Mouse (Mus musculus) layer of hippocampus, adult 11-12 months (tissue): ENCODE measurements around the gene Cbx1.

Source experiments
- DNase-seq: peaks from one replicate; pipeline ENCODE4 v3.0.0; 2022; ENCODE audit warnings: low spot score

Gene Cbx1

DNA sequence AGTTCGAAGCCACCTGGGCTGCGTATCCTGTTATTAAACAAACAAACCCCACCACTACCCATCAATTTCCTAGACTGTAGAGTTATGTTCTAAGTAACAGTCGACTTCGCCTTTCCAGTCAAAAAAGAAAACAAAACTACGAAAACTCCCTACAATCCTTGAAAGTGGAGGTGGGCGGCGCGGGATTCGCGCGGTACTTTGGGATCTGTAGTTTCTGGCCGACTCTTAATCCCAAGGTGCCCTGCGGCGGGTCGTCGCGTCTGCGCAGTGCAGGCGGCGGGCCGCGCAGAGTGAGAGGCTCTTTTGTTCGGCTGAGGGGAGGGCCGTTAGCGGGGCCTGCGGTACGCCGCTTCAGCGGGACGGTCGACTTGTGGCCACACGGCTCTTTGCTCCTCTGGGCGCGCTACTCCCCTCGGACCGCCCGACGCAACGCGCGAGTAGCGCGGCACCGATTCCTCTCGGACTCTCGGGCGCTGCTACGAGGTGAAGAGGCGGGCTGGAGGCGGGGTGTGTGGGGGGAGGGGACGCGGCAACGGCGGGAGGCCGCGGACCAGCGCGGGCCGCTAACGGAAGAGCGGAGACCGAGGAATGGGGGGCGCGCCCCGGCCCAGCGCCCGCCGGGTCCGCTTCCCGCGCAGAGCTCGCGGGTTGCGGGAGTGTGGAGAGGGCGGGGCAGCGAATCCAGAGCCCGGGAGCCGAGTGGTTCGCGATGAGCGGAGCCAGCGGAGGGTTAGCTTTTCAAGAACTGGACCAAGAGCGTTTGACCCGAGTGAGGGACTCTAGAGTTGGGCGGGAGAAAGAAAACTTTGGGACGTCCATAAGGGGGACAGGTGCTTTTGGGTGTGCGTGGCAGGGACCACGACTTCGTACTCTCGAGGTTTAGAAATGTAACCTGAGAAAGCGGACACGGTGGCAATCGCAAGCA, at the start of gene Cbx1:
Cbx1 (plus strand) TSS at position 257 of the 925 bp plus-strand sequence.
- peak; percentile 91 for DNase-seq

DNA sequence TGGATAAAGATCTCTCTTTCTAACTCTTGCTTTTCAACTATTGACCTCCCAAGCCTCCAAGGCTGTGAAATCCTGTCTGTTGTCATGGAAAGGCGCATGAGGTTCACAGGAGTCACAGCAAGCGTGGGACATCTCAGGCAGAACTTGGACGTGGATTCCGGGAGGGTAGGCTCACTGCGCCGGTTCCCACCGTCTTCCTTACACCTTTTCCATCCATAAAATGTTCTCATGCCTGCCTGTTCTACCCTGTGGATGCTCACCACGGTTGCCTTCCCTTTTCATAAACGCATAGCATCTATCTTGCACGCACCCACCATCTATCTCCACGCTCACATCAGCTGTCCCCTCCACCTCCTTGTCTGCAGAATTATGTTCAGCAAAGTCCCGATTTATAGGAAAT, 48.1 kb upstream of the Cbx1 start:
- no peak for DNase-seq

- no peak for DNase-seq
These were observed 46.9 kb upstream of the Cbx1 start for GRCm38 (mm10) chr11:96741995-96742394.

DNA sequence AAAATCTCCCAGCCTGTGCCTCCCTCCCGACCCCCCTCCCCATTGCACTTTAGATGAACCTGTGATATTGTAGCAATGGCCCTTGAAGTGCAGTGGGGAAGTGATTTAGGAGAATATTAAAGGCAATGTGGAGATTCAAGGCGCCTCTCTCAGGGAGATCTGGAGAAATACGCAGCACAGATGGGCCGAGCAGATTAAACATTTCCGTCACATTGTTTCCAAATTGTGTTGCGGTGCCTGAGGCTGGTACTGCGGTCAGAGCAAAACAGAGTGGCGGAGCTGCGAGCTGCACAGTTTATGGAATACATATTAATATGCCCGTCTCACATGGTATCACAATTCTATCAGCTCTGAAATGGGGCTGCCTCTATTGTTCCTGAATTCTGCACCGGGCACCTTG, 45.9 kb upstream of the Cbx1 start:
- no peak for DNase-seq

GRCm38 (mm10) chr11:96743891-96744290, 45.0 kb upstream of the Cbx1 start:
- DNase-seq, result no peak

DNA sequence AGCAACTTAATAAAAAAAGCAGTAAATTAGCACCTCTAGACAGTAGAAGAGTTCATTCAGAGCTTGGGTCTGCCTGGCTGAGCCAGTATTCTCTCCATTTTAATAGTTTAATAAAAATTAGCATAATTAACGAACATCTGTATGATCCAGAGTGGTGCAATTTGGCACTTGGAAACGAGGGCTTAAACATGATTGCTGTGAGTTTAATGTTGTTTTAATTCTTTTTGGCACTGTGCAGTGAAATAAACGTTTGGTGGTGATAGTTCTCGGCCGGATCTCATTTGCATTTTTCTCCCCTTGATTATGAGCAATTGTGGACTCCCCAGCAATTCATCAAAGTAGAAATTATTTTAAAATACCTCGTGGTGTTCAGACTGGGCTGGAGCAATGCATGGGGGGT, 42.3 kb upstream of the Cbx1 start:
- DNase-seq, result no peak

DNA sequence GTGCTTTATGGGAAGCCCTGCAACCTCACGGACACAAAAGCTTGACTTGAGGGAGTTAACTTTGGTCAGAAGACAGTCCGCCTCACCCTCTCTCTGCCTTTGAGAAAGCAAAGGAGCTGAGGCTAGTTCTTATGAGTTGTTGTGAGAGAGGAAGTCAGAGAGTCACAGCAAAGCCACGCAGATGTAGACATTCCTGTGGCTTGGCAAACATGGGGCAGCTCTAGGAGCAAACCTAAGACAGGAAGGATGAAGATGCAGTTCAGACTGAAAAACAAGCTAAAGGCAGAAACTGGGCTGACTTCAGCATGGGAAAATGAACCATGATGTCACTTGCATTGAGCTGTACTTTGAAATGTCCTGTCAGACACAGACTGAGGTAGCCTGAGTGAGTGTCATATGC, 41.4 kb upstream of the Cbx1 start:
- DNase-seq, result no peak

GRCm38 (mm10) chr11:96755298-96755697, 33.6 kb upstream of the Cbx1 start:
- no peak for DNase-seq

GRCm38 (mm10) chr11:96757421-96757820, 31.5 kb upstream of the Cbx1 start:
- no peak for DNase-seq

- no peak for DNase-seq
These were observed 30.5 kb upstream of the Cbx1 start for GRCm38 (mm10) chr11:96758402-96758801.

DNA sequence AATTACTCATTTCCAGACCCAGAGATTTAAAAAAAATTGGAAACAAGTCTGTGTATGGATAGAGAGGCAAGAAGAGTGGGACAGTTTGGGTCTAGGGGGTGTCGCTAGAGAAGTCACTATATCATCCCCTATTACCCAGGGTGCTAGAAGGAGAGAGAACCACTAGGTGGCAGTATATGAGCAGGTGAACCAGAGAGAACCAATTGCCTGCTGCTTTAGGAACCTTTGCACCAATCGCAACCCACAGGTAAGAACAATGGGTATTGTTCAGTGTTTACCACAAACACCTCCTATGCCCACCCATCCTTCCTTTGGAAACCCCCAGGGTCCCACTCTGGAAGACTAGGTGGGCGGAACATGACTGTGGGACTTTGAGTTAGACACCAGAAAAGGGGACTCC, 28.9 kb upstream of the Cbx1 start:
- DNase-seq, result peak; percentile 71

DNA sequence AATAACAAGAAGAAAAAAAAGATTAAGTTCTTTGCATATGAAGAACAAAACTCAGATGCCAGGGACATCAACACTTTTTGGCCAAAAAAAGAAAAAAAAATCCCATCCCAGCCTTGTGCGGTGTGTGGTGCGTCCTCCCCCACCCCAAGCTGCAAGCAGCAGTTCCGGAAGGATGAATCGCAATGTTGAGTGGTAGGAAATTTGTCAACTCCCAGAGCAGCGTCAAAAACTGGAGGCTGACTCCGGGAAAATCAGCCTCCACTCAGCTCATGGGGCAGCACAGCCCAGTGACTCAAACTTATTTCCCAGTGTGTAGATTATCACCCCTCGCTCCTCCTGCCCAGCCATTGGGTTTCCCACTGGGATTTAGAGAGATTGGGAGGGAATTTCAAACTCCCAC, 26.9 kb upstream of the Cbx1 start:
- no peak for DNase-seq

- peak; percentile 36 for DNase-seq
These were observed 26.0 kb upstream of the Cbx1 start for GRCm38 (mm10) chr11:96762742-96763470.

- no peak for DNase-seq
These were observed 24.2 kb upstream of the Cbx1 start for GRCm38 (mm10) chr11:96764511-96765350.

DNA sequence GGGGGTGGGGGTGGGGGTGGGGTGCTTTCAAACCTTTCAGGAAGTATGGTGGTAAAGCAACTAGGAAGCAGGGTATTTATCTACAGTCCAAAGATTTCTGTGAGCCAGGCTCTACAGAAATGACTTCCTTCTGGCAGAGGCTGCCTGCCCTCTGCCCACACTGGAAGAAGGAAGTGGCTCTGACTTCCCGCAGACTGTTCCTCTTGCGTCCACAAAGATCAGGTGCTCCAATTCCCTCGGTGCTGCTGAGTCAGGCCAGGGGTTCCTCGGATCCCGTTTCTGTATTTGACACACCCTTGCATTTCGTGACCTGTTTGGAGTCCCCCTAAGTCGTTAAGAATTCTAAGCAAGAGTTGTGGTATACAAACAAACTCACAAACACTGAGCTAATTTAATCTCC, 23.3 kb upstream of the Cbx1 start:
- DNase-seq, result no peak

DNA sequence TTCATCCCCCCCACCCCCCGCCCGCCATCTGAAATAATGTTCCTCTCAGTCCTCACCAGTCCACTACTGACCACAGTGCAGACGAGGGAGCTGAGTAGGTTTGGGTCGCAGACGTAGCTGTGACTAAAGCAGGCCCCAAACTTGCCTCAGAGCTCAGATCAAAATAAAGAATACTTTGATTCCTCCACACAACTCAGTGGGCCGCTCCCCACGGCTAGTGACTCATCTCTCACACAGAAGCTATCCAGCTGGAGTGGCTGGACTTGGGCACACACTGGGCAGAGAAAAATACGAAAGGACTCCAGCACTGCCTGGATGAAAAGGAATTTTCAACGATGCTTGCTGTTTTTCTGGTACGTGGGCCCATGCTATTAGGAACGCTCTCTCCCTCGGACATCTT, 22.4 kb upstream of the Cbx1 start:
- no peak for DNase-seq

DNA sequence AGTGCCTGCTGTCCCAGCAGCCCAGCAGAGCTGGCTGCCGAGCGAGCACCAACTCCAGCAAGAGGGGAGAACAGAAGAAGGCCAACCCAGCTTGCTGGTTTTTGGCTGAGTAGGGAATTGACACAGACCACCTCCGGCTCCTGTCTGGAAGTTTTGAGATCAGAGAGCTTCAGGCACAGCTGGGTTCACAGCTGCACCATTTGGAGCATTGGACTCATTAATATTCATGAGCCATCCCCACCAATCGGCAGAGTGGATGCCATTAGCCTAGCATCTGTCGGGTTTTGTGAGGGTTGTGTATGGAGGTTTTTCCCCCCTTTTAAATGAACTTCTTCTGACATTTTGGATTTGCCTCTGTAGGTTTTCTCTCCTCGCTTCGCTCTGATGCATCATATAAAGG, 21.8 kb upstream of the Cbx1 start:
- no peak for DNase-seq

- DNase-seq, result no peak
These were observed 20.7 kb upstream of the Cbx1 start for GRCm38 (mm10) chr11:96768240-96768639.

GRCm38 (mm10) chr11:96771274-96771975, 17.5 kb upstream of the Cbx1 start:
- DNase-seq, result no peak

DNA sequence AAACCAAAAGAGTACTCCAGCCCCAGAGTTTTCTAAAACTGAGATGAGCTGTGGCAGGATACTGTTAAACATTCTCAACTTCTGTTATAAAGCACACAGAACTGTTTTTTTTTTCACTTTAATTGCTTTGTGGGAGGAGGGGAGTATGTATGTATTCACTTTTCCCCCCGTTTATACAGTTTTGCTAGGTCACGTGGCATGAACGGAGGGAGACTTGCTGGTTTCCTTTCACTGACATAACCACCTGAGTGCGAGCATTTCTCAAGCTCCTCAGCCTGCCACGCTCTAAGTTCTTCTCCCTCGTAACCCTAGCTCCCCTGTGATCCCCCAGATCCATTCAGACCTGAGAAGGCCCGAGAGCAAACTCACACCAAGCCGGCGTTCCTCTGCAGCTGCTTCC, 16.5 kb upstream of the Cbx1 start:
- no peak for DNase-seq

DNA sequence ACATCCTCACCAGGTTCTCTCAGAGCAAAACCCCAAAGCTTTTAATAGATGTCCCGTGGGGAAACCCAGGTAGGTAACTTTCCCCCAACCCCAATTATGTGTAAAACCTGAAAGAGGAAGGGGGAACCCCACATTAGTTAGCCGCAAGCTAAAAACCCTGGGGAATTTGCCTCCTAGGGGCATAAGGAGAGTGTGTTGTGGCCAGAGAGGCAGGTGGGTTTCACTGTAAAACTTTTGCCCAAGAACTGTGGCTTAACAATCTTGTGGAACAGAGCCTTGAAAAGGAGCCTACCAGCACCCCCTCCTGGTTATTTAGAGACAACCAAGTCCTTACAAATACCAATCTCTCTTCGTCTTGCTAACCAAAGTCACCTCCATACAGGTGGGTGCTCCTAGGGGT, 14.4 kb upstream of the Cbx1 start:
- DNase-seq, result no peak

- no peak for DNase-seq
These were observed 13.9 kb upstream of the Cbx1 start for GRCm38 (mm10) chr11:96775063-96775462.
